Mouse (Mus musculus): Measurements from ENCODE around the gene Commd8. TPM values are rescaled to one million over a fixed set of nuclear protein-coding genes. Genes with fewer than 3 reads are reported as not detected.

The Commd8 gene
- polyA plus RNA-seq, 1 experiment from 2014 or later: 155 TPM

- no peaks in the 10 kb centered on the region for H3K27me3 ChIP-seq
- no peaks in the 10 kb centered on the region for H3K4me1 ChIP-seq
- no peak overlapping the region for H3K9ac ChIP-seq
- H3K27ac ChIP-seq: no peak overlapping the region
- H3K4me2 ChIP-seq (replicated peaks): no peak overlapping the region
- no peaks in the 10 kb centered on the region for H3K36me3 ChIP-seq
- no peak for ATAC-seq (ENCODE audit: low FRiP score)
- 93% methylated on average over 5 of the region's 5 CpGs for WGBS
- H3K9me3 ChIP-seq (replicated peaks): no peaks in the 10 kb centered on the region
- no peak overlapping the region for H3K4me3 ChIP-seq
Observed at GRCm38 (mm10) chr5:72191932-72192331, 23.9 kb upstream of the Commd8 start.

- no peak overlapping the region for H3K4me3 ChIP-seq
- WGBS: 85% methylated on average over 7 of the region's 7 CpGs
- H3K4me1 ChIP-seq: no peaks in the 10 kb centered on the region
- H3K9me3 ChIP-seq (replicated peaks): no peaks in the 10 kb centered on the region
- H3K27me3 ChIP-seq: no peaks in the 10 kb centered on the region
- H3K9ac ChIP-seq: no peak overlapping the region
- H3K27ac ChIP-seq: no peak overlapping the region
- no peak for ATAC-seq (ENCODE audit: low FRiP score)
- H3K4me2 ChIP-seq (replicated peaks): no peak overlapping the region
- no peaks in the 10 kb centered on the region for H3K36me3 ChIP-seq
Observed at GRCm38 (mm10) chr5:72191154-72191553, 23.2 kb upstream of the Commd8 start.

DNA sequence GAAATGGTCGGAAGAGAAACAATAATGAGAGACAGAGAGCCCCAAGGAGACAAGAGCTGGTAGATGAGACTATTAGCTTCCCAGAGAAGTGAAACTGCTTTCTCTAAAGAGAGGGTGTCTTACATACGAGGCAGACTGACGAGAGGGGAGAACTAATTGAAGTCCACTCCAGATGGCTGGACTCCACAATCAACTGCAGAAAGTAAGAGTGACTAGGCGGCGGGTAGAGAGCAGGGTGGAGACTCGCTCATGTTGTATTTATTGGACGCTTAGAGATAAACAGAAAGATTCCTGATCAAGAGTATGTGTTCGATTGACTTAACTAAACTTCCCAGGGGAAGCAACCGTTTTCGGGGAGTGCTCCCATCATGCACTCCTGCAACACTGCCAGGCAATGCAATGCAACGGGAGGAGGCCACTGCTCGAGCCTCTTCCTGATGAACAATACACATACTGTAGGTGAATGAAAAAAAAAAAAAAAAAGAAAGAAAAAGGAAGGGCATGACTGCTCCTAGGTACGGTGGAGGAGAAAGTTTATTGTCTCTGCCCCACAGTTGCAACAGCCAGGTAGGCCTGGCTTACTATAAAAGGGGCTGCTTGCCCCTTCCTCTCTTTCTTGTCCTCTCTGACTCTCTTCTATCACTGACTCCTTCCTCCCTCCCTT, 16.6 kb upstream of the Commd8 start:
- no peak for ATAC-seq (ENCODE audit: low FRiP score)
- Histone ChIP-seq H3K9me3 (replicated peaks) (no peaks in the 10 kb centered on the region), H3K4me1 (no peaks in the 10 kb centered on the region), H3K4me2 (replicated peaks) (no peak overlapping the region), H3K27me3 (no peaks in the 10 kb centered on the region), H3K36me3 (no peaks in the 10 kb centered on the region), H3K4me3 (no peak overlapping the region), H3K27ac (no peak overlapping the region), H3K9ac (no peak overlapping the region)
- WGBS: 88% methylated on average over 13 of the region's 13 CpGs

- 85% methylated on average over 6 of the region's 6 CpGs for WGBS
- Histone ChIP-seq H3K36me3 (no peaks in the 10 kb centered on the region), H3K4me3 (no peak overlapping the region), H3K4me1 (no peaks in the 10 kb centered on the region), H3K9me3 (replicated peaks) (no peaks in the 10 kb centered on the region), H3K4me2 (replicated peaks) (no peak overlapping the region), H3K27me3 (no peaks in the 10 kb centered on the region), H3K27ac (no peak overlapping the region), H3K9ac (no peak overlapping the region)
- no peak for ATAC-seq (ENCODE audit: low FRiP score)
Observed at GRCm38 (mm10) chr5:72183929-72184328, 15.9 kb upstream of the Commd8 start.

GRCm38 (mm10) chr5:72182804-72183203, 14.8 kb upstream of the Commd8 start:
- no peaks in the 10 kb centered on the region for H3K4me1 ChIP-seq
- no peak overlapping the region for H3K4me2 ChIP-seq (replicated peaks)
- no peaks in the 10 kb centered on the region for H3K9me3 ChIP-seq (replicated peaks)
- no peak overlapping the region for H3K9ac ChIP-seq
- H3K27ac ChIP-seq: no peak overlapping the region
- no peaks in the 10 kb centered on the region for H3K27me3 ChIP-seq
- H3K4me3 ChIP-seq: no peak overlapping the region
- 91% methylated on average over 4 of the region's 4 CpGs for WGBS
- no peak for ATAC-seq (ENCODE audit: low FRiP score)
- H3K36me3 ChIP-seq: no peaks in the 10 kb centered on the region

- Histone ChIP-seq H3K27ac (no peak overlapping the region), H3K4me3 (no peak overlapping the region), H3K36me3 (no peaks in the 10 kb centered on the region), H3K4me2 (replicated peaks) (no peak overlapping the region), H3K27me3 (no peaks in the 10 kb centered on the region), H3K9ac (no peak overlapping the region), H3K4me1 (no peaks in the 10 kb centered on the region), H3K9me3 (replicated peaks) (no peaks in the 10 kb centered on the region)
- 64% methylated on average over 1 of the region's 1 CpGs for WGBS
- no peak for ATAC-seq (ENCODE audit: low FRiP score)
Observed at GRCm38 (mm10) chr5:72181194-72181593, 13.2 kb upstream of the Commd8 start.

GRCm38 (mm10) chr5:72175530-72175929, 7.5 kb upstream of the Commd8 start:
- H3K9me3 ChIP-seq (replicated peaks): no peaks in the 10 kb centered on the region
- 0 out of 2 replicates have a peak overlapping the region, but pooled peaks have one; percentile 35 for H3K9ac ChIP-seq
- peak; percentile 79 for ATAC-seq (ENCODE audit: low FRiP score)
- no peaks in the 10 kb centered on the region for H3K36me3 ChIP-seq
- H3K27ac ChIP-seq: 0 out of 2 replicates have a peak overlapping the region, but pooled peaks have one; percentile 53
- no peaks in the 10 kb centered on the region for H3K27me3 ChIP-seq
- H3K4me2 ChIP-seq (replicated peaks): peak overlapping the region; percentile 40
- H3K4me1 ChIP-seq: peaks cover 3% of the 10 kb centered on the region; the same call in 1 of the 2 replicates
- WGBS: 22% methylated on average over 7 of the region's 7 CpGs
- no peak overlapping the region for H3K4me3 ChIP-seq

GRCm38 (mm10) chr5:72175050-72175449, 7.1 kb upstream of the Commd8 start:
- peaks cover 3% of the 10 kb centered on the region; the same call in 1 of the 2 replicates for H3K4me1 ChIP-seq
- ATAC-seq (ENCODE audit: low FRiP score): peak; percentile 5; the same call in 1 of the 2 replicates
- H3K36me3 ChIP-seq: no peaks in the 10 kb centered on the region
- H3K9ac ChIP-seq: no peak overlapping the region
- H3K4me3 ChIP-seq: no peak overlapping the region
- 72% methylated on average over 4 of the region's 4 CpGs for WGBS
- H3K27ac ChIP-seq: no peak overlapping the region
- no peaks in the 10 kb centered on the region for H3K9me3 ChIP-seq (replicated peaks)
- H3K27me3 ChIP-seq: no peaks in the 10 kb centered on the region
- peak overlapping the region; percentile 40 for H3K4me2 ChIP-seq (replicated peaks)

GRCm38 (mm10) chr5:72173521-72173920, 5.5 kb upstream of the Commd8 start:
- WGBS: 87% methylated on average over 1 of the region's 1 CpGs

DNA sequence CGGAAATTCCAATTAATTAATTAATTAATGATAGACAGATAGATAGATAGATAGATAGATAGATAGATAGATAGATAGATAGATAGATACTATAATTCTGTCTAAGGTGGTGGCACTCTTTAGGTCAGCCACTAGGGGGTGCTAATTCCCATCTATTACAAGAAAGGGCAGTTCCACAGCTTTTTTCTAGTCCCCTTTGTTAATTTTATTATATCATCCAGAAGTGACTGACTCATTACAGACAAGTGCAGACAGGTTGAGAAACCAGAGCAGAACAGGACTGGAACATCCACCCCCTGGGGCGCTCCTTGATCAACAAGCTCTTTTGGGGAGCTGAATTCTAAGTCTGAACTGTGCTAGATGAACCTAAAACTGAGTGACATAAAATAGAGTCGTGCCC, 4.7 kb upstream of the Commd8 start:
- no peak for ATAC-seq (ENCODE audit: low FRiP score)

More at GRCm38 (mm10) chr5:72173521-72173920, 5.5 kb upstream of the Commd8 start:
- Histone ChIP-seq H3K9me3 (replicated peaks) (no peaks in the 10 kb centered on the region), H3K4me1 (peaks cover 3% of the 10 kb centered on the region; the same call in 1 of the 2 replicates), H3K36me3 (no peaks in the 10 kb centered on the region), H3K4me3 (no peak overlapping the region), H3K4me2 (replicated peaks) (no peak overlapping the region), H3K9ac (no peak overlapping the region), H3K27ac (no peak overlapping the region), H3K27me3 (no peaks in the 10 kb centered on the region)
- ATAC-seq (ENCODE audit: low FRiP score): no peak

GRCm38 (mm10) chr5:72170067-72170466, 2.1 kb upstream of the Commd8 start:
- H3K27me3 ChIP-seq: no peaks in the 10 kb centered on the region
- H3K27ac ChIP-seq: no peak overlapping the region
- 0 out of 2 replicates have a peak, but pooled peaks cover 5% of the 10 kb centered on the region for H3K36me3 ChIP-seq
- no peaks in the 10 kb centered on the region for H3K9me3 ChIP-seq (replicated peaks)
- peaks cover 14% of the 10 kb centered on the region for H3K4me1 ChIP-seq
- WGBS: 74% methylated on average over 6 of the region's 6 CpGs
- no peak for ATAC-seq (ENCODE audit: low FRiP score)
- H3K4me3 ChIP-seq: no peak overlapping the region
- no peak overlapping the region for H3K9ac ChIP-seq
- H3K4me2 ChIP-seq (replicated peaks): no peak overlapping the region

More for the DNA sequence above, 4.7 kb upstream of the Commd8 start:
- no peaks in the 10 kb centered on the region for H3K27me3 ChIP-seq
- no peak overlapping the region for H3K4me2 ChIP-seq (replicated peaks)
- WGBS: 38% methylated on average over 3 of the region's 3 CpGs
- H3K4me3 ChIP-seq: no peak overlapping the region
- H3K9ac ChIP-seq: no peak overlapping the region
- no peaks in the 10 kb centered on the region for H3K9me3 ChIP-seq (replicated peaks)
- peaks cover 3% of the 10 kb centered on the region; the same call in 1 of the 2 replicates for H3K4me1 ChIP-seq
- no peak overlapping the region for H3K27ac ChIP-seq
- H3K36me3 ChIP-seq: no peaks in the 10 kb centered on the region

GRCm38 (mm10) chr5:72168285-72168621, 264 bp upstream of the Commd8 start:
- no peaks in the 10 kb centered on the region for H3K9me3 ChIP-seq (replicated peaks)
- no peak overlapping the region for H3K9ac ChIP-seq
- peak; percentile 67; the same call in 1 of the 2 replicates for ATAC-seq (ENCODE audit: low FRiP score)
- peak overlapping the region; percentile 69 for H3K4me2 ChIP-seq (replicated peaks)
- no peak overlapping the region for H3K27ac ChIP-seq
- H3K4me1 ChIP-seq: peaks cover 17% of the 10 kb centered on the region
- H3K4me3 ChIP-seq: peak overlapping the region; percentile 75
- H3K36me3 ChIP-seq: peaks cover 9% of the 10 kb centered on the region; the same call in 1 of the 2 replicates
- no peaks in the 10 kb centered on the region for H3K27me3 ChIP-seq
- WGBS: 0% methylated on average over 4 of the region's 4 CpGs

GRCm38 (mm10) chr5:72164386-72164785, 3.6 kb downstream of the Commd8 start:
- ATAC-seq (ENCODE audit: low FRiP score): no peak
- Histone ChIP-seq H3K4me2 (replicated peaks) (no peak overlapping the region), H3K9ac (no peak overlapping the region), H3K4me3 (no peak overlapping the region), H3K4me1 (peaks cover 17% of the 10 kb centered on the region), H3K9me3 (replicated peaks) (no peaks in the 10 kb centered on the region), H3K27ac (no peak overlapping the region), H3K27me3 (no peaks in the 10 kb centered on the region), H3K36me3 (peaks cover 41% of the 10 kb centered on the region)
- 87% methylated on average over 7 of the region's 7 CpGs for WGBS

Measured in hindbrain, embryonic 12.5 days (tissue).